Mouse (Mus musculus): ENCODE data around the gene Lrpprc.

DNA sequence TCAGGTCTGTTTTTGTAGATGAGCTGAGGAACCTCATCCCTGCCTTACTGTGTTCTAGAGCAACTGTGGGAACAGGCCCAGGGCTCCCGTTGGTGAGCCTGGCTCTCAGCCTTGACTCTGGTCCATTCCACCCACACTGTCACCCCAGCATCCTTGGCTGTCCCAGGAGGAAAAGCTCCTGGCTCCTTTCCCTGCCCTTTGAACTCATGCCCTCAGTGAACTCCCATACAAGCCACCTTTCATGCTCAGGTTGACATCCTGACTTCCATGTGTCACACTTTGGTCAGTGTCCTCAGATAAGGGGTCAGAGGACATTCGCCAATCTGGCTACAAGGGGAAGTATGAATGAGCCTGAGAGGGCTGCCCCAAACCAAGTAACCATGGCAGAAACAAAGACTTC is 96.8 kb downstream of the Lrpprc start:
- TF ChIP-seq CTCF (IDR thresholded peaks at IDR 0.05; ENCODE audit: low read depth, low read length) (no peak), GATA1 (IDR thresholded peaks at IDR 0.05; ENCODE audit: borderline replicate concordance, low read length) (no peak)
